Mouse (Mus musculus) ovary, postnatal 10 days (tissue): ENCODE measurements around the gene Hnrnph3.

Experiments used
- DNase-seq: peaks from one replicate; pipeline ENCODE4 v3.0.0; 2022; ENCODE audit warnings: low spot score

Hnrnph3 gene

DNA sequence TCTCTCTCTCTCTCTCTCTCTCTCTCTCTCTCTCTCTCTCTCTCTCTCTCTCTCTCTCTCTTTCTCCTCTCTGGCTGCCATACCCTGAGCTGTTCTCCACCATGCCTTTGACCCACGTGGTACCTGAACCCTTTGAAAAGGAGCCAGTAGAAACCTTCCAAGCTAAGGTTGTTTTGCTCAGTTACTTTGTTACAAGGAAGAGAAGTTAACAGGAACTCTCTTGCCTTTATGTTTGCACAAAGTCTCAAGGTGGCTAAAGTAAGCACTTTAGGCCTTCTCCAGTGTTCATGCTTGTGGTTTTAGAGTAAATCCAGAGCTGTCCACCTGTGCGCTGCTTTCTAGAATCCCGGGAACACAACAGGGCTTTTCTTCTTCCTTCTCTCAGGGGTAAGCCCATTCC, 8.2 kb upstream of the Hnrnph3 start:
- no peak for DNase-seq

DNA sequence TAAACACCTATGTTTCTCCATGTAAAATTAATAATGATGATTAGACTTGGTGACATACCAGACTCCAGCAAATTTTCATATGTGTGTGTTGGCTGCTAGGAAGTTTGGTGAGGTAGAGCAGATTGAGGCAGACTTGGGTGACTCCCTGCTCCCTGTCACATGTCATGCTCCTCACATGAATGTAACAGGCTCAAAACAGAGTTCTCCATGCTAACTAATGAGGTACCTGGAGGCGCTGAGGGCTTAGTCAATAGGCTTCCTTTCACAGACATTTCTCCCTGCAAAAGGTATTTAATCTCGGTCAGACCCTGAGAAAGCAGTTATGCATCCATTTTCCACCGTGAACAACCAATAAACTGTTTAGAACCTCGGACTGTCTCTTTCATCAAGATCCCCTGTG, 4.4 kb upstream of the Hnrnph3 start:
- DNase-seq: no peak

DNA sequence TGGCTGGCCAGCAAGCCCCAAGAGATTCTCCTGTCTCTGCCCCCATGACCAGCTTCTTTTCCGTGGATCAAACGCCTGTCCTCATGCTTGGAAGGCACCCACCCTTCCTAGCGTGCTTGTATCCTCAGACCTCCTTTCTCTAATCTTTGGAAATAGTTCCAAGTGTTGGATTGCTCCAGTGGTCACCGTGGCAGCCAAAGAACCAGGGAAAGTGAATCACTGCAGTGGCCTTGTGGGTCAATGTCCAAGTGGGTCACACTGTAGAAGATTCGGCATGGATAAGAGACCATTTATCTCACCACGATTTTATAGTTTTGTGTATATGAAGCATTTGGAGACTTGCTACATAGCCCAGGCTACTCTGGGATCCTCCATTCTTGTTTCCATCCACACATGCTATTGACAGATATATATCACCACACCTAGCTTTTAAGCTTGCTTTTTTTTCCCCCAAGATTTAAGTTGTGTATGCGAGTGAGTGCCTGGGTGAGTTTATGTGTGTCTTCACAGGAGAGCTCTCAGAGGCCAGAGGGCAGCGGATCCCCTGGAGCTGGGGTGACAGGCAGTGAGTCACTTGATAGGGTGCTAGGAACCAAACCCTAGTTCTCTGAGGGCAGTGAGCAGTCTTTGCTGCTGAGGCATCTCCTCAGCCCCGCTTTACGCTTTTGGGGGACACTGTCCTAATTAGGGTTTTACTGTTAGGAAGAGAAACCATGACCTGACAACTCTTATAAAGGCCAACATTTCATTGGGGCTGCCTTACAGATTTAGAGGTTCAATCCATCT, 3.6 kb upstream of the Hnrnph3 start:
- DNase-seq: no peak

DNA sequence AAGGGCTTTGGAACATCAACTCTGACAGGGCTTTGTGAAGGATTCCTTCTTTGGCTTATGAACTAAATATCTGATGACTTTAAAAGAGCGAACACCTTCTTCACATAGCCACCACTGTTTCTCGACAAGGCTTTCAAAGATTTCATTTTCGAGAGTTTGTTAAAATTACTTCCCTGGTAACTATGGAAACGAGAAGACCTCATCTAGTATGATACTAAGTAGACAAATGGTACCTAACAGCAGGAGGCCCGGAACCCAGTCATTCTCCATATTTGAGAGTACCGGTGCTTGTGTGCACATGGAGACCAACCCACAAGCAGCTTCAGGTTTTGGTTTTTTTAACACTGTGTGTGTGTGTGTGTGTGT, 2.8 kb upstream of the Hnrnph3 start:
- DNase-seq: no peak

DNA sequence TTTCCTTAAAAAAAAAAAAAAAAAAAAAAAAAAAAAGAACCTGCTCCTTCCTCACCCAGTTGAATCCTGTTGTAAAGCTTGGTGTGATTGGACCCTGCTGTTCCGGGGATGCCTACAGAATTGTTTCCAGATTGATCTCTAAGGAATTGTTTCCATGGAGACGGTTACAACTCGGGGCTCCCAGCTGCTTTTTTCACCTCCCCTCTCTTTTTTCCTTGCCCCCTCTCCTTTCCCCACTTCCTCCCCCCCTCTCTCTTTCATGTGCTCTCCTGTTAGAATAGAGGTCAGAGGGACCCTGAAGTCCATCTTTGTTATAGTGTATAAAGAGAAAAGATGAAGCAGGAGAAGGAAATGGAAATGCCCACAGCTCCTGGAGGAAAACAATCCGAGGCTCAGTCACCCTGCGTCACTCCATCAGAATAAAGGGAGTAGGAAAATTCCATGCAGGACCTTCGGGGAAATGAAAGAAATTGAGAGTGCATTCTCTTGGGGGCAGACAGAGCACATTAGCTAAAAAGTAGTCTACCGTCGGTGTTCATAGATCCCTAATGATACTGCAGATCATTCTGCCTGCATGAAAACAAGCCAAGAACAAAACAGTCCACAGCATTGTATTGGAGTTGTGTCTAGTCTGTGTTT, 2.3 kb upstream of the Hnrnph3 start:
- no peak for DNase-seq

DNA sequence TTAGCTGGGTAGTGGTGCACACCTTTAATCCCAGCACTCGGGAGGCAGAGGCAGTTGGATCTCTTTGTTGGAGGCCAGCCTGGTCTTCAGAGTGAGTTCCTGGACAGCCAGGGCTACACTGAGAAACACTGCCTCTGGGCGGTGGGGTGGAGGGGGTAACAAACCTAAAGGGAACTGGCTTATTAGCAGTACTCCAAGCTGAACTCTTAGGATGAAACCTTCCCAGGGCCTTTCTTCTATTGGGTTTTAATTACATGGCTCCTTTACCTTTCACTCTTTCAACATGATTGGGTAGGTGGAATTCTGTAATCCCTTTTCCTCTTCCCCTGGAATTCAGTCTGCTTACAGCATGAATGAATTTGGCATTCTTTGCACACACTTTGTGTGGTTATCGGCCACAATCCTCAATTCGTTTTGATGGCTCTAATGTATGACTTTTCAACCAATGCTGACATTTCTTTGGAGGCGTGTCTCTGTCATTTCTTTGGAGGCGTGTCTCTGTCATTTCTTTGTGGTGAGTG, 1.5 kb upstream of the Hnrnph3 start:
- DNase-seq: no peak

DNA sequence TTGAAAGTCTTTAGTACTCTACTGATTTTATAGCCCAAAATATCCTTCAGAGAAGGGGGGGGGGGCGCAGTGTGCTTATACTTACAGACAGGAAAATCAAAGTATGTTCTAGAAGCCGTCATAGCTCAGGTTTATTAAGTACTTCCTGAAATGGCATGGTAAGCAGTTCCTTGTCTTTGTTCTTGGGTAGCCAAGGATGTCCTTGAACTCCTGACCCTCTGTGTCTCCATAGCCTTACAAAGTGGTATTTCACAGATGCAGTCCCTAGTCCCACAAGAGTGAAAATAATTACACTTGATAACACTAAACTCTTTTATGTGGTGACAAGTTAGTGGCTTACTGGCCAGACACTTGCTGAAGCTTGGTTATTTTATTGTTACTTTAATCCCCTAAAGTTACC, 999 bp upstream of the Hnrnph3 start:
- DNase-seq: no peak

DNA sequence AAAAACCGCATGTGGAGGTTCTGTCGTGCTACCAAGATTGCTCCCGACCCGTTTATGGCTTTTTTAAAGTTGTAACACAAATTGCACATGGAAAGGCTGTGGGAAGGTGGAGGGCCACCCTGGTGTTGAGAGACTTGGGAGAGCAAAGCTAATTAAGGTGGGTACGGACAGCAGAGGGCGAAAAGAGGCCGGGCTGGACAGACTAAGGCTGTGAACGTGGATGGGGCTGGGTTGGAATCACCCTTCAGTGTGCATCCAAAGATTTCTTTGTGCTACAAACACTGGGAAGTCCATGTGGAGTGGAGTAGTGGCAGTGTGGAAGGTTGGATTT, 528 bp upstream of the Hnrnph3 start:
- DNase-seq: peak; percentile 36

DNA sequence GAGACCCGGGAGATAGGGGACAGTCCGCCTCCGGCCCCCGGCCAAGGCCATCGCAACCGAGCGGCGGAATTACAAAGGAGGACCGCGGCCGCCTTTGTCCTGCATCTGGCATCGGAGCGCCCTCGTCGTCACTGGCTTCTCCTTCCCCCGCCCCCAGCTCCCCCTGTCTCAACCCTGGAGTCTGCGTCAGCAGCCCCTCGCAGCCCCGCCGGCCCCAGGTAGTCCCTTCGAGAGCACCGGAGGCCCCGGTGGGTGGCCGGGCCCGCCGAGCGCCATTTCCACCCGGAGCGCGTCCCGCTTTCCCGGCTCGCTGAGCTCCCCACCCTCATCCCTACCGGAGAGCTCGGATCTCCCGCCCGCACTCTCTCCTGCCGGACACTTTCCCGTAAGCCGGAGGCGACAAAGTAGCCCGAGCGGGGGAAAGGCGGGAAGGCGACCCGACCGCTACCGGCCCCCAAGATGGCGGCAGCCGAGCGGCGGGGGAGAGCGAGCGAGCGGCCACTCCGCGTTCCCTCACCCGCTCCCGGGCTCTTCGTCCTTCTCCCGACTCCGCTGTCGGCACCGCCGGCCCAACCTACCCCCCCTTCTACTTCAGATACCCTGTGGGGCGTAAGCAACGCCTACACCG, 782 bp downstream of the Hnrnph3 start:
- DNase-seq: peak; percentile 58

DNA sequence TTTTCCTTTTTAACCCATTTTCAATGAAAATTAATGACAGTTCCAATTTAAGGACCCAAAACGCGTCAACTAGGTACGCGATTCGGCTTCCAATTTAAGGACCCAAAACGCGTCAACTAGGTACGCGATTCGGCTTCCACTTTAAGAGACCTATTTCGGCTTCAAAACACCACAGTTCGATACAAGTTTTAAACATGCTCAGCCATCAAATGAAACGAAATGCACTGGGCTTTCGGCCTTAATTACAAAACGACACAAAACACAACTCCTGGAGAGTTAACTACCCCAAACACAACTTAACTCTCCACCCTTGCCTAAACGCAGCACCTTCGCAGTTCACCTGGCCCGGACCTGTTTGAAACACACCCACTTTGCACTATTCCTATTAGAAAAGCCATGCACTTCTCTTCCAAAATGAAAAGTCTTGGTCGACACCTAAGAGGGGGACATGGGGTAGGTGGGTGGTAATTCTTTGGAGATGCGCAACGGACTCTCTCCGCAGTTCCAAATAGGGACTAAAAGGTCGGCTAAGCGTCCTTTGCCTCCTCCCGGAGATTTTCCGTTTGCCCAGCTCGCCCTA, 1.4 kb downstream of the Hnrnph3 start:
- no peak for DNase-seq

DNA sequence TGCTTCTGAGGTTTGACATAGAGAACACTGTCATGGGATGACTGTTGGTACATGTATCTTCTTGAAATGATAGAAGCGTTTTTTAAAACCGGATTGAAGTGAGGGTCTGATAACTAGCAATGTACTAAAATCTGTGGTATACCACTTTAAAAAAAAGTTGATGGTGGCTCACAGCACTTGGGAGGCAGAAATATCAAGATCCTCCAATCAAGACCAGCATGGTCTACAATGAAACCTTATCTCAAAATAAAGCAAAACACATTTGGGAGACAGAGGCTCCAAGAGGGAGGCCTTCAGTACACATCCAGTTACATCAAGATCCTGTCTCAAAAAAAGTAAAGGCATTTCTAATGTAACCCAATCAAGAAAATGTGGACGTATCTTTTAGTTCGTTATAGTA, 2.3 kb downstream of the Hnrnph3 start:
- DNase-seq: no peak

DNA sequence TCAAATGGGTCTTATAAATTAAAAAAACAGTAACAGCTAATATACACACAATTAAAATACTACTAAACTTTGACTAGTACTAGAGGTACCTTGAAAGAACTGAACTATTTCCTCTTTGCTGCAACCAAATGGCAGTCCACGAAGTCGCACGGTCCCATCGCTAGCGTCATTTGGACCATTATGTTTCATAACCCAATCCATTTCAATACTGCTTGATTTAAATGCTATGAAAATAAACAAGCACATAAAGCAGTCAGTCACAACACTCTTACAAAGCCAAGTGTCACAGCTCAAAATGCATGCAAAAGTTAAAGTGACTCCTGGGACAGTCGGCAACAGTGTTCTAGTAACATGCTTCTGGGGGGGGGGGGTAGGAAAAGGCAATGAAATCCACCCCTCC, 4.7 kb downstream of the Hnrnph3 start:
- DNase-seq: no peak

DNA sequence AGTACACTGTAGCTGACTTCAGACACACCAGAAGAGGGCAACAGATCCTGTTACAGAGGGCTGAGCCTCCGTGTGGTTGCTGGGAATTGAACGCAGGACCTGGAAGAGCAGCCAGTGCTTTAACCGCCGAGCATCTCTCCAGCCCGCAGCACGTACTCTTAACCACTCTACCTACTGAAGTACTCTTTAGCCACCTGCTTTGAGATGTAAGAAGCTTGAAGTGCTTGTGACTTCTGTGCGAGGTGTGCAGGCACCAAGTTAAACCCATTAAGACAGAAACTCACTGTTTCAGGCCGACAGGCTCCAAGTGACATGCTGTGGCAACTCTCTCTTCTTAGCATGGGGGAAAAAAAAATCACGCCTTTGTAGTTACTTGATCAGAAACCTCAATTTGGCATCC, 9.8 kb downstream of the Hnrnph3 start:
- DNase-seq: no peak

DNA sequence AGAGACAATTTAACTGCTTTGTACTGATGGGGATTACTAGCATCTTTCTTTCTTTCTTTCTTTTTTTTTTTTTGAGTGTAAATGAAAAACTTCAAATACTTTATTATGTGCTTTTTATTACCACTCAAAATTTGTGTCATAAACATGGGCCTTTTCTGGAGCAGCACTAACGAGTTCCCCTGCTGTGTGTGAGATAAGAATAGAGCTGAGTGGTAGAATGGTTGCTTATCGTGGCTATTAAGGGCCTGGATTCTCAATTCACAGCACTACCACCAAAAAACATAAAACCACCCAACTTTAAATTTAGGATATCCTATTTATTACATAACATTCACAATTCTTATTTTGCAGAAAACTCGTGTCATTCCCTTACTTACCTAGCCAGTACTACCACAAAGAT, 10.5 kb downstream of the Hnrnph3 start:
- DNase-seq: no peak

DNA sequence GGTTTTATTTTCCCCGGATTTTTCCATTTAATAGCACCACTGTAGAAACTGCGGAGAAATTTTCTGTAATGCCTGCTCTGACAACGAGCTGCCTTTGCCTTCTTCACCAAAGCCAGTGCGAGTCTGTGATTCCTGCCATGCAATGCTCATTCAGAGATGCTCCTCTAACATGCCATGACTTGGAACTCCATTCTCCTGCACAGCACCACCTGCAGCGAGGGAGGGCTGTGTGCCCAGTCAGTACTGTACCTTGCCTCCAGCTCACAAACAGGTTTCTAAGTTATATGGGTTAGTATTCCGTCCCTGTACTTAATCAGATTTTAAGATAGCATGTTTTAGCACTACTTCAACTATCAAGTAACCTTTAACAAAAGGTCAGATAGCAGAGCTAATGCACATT, 12.5 kb downstream of the Hnrnph3 start:
- no peak for DNase-seq

DNA sequence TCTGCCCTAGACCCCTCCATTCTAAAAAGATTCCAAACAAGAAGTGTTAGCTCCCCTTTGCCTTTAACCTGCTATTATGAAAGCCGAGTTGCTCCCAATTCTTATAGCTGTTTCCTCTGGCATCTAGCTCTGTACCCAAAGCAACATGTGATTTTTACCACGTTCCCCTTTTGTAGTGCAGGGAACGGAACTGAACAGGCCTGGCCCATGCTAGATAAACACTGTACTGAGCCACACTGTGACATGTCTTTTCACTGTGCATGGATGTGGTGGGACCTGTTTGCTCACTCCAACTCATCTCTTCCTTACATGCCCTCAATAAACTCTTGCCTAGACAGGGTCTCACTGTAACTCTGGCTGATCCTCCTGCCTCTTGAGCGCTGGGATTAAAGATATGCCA, 13.7 kb downstream of the Hnrnph3 start:
- DNase-seq: no peak

DNA sequence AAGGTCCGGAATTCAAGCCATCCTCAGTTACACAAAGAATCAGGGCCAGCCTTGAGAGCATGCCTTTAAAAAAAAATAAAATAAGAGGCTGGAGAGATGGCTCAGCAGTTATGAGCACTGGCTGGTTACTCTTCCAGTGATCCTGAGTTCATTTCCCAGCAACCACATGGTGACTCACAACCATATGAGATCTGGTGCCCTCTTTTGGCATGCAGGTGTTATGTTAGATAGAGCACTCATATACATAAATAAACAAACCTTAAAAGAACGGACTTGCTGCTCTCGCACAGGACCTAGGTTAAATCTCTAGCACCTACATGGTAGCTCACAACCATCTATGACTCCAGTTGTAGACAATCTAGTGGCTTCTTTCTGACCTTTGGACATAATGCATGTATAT, 15.8 kb downstream of the Hnrnph3 start:
- no peak for DNase-seq

DNA sequence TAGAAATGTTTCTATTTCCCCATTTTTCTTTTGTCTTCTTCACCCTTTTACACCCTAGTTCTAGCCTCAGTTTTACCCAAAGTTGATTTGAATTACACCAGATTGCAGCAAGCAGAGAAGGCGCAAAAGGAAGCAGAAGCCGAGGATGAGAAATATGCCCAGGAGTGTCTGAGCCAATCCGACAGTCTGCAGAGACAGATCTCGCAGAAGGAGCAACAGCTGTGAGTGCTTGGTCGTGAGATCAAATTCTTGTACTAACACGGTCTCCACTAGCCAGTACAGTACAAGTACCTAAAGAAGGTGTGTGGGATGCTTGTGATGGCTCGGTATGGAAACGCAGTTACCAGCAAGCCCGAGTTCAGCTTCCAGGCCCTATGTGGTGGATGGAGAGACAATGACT, 19.5 kb downstream of the Hnrnph3 start:
- no peak for DNase-seq

DNA sequence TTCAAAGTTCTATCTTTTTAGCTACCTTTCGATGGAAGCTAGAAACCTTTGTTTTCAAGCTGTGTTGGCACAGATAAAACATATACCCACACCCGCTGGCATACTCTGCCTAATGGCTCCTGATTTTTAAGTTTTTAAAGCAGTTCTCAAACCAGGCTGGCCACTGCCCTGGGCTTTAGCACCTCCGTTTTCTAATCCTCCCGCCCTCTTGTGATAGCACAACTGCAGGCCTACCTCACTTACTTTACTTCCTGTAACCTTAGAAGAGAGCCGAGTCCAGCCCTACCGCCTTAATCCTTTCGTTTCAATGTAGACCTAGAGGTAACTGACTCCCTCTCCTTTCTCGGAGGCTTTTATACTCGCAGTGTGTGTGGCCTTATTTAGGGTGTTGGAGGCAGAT, 20.8 kb downstream of the Hnrnph3 start:
- no peak for DNase-seq

DNA sequence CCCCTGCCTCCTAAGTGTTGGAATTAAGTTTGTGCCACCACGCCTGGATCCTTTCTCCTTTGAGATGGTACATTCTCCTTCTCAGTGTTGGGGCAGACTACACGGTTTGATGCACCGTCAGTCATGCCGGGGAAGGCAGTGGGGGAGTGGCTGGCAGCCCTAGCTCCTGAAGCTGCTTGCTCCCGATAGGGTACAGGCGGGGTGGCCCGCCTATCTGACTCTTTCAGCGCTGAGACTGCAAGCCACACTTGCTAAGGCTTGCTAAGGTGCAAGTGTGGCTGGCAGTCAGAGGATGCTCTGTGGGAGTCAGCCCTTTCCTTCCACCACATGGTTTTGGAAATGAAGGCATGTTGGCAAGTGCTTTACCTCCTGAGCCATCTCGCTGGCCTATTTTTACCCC, 23.4 kb downstream of the Hnrnph3 start:
- no peak for DNase-seq

DNA sequence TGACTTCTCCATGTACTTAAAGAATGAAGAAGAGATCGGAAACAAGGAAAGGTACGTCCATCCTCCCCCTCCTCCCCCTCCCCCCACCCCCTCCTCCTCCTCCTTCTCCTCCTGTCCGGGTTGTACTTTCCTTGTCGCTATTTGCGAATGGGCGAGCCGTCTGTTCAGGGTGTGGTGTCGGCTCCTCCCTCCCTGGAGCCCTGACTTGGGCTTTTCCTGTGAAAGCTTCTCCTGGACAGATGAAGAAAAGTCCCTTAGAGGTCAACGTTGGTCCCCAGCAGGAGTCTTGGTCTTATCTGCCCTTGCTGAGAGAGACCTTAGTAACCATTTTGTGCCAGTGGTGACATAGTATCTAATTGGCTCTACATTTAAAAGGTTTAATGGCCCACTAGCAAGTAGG, 30.0 kb downstream of the Hnrnph3 start:
- DNase-seq: no peak

DNA sequence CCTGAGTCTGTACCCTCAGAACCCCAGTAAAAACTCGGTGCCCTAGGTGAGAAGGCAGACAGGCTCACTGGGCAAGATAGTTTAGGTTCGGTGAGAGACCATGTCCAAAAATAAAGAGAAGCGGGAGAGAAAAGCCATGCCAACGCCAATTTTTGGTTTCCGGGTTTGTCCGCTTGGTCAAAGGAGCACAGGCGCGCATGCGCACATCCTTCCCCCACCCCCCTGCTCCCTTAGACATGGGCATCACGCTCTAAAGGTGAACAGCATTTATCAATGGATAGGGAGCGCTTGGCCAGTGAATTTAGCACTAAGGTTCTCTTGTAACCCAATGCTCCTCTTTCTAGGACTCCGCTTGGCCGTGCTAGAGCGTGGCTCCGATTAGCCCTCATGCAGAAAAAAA, 33.4 kb downstream of the Hnrnph3 start:
- no peak for DNase-seq

DNA sequence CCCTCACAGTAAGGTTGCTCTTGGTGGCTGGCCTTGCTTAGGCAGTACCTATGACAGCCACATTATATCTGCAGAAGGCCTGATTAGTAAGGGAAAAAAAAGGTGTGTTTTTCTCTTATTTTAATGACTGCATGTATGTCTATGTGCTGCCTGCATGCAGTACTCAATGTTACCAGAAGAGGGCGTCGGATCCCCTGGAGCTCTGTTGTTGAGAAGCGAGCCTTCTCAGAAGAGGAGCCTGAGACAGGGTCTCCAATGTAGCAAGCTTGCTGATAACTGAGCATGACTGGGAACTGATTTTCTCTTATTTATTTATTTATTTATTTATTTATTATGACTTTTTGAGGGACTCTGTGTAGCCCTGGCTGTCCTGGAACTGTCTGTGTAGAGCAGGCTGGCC, 36.7 kb downstream of the Hnrnph3 start:
- DNase-seq: no peak
